Mouse (Mus musculus): ENCODE results near the gene Ank2. TPM values are rescaled to one million over a fixed set of nuclear protein-coding genes. Genes with fewer than 3 reads are reported as not detected.
A peak's percentile ranks its signal among the peaks of the same experiment; 100 is the strongest.
"Not testable (repeated sequence)": the region's sequence is repeated elsewhere in the genome, so short reads cannot be mapped to it uniquely, and the experiment has no call there.

Gene Ank2
- polyA plus RNA-seq, 1 experiment from 2014 or later = 165 TPM

DNA sequence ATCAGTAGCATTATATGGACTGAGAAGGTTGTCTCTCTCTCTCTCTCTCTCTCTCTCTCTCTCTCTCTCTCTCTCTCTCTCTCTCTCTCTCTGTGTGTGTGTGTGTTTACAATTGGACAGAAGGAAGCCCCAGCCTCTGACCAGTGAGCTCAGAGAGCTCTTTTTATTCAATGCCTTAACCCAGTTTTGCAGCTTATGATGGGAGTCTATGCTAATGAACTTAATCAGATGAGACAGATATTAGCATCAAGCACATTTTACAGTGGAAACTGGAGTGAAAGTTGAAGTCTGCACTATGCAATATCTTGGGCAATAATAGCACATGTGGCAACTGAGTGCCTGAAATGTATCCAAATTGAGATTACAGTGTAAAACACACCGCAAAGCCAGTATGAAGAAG is 16.1 kb upstream of the Ank2 start:
- no peak overlapping the region for H3K4me2 ChIP-seq
- H3K36me3 ChIP-seq = no peaks in the 10 kb centered on the region
- no peak overlapping the region for H3K9ac ChIP-seq
- no peaks in the 10 kb centered on the region; the same call in 1 of the 2 replicates for H3K4me1 ChIP-seq (replicated peaks)
- WGBS = 90% methylated on average over 1 of the region's 1 CpGs
- no peaks in the 10 kb centered on the region for H3K9me3 ChIP-seq
- H3K27ac ChIP-seq = no peak overlapping the region
- H3K27me3 ChIP-seq = no peaks in the 10 kb centered on the region
- H3K4me3 ChIP-seq = no peak overlapping the region
- no peak for ATAC-seq (ENCODE audit: low FRiP score)

DNA sequence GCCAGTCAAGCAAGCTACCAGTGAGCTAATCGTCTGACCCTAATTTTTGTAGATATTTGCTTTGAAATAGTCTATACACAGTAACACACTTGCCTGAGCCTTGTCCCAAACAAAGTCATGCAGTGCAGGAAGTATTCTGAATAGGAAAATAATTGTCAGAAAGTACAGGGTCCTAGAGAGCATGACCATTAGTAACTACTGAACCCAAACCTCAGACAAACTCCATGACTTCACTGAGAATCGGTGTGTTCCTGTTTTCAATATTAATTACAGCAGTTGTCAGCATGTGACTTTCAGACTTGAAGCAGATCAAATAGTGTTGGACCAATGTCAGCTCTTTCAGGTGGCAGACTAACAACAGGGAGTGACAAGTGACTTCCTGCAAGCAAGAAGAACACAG is 14.5 kb upstream of the Ank2 start:
- no peak overlapping the region for H3K4me3 ChIP-seq
- H3K36me3 ChIP-seq = no peaks in the 10 kb centered on the region
- H3K27me3 ChIP-seq = no peaks in the 10 kb centered on the region
- WGBS = 79% methylated on average over 2 of the region's 2 CpGs
- H3K4me2 ChIP-seq = no peak overlapping the region
- no peaks in the 10 kb centered on the region; the same call in 1 of the 2 replicates for H3K4me1 ChIP-seq (replicated peaks)
- H3K9me3 ChIP-seq = no peaks in the 10 kb centered on the region
- no peak overlapping the region for H3K27ac ChIP-seq
- ATAC-seq (ENCODE audit: low FRiP score) = no peak
- H3K9ac ChIP-seq = no peak overlapping the region

DNA sequence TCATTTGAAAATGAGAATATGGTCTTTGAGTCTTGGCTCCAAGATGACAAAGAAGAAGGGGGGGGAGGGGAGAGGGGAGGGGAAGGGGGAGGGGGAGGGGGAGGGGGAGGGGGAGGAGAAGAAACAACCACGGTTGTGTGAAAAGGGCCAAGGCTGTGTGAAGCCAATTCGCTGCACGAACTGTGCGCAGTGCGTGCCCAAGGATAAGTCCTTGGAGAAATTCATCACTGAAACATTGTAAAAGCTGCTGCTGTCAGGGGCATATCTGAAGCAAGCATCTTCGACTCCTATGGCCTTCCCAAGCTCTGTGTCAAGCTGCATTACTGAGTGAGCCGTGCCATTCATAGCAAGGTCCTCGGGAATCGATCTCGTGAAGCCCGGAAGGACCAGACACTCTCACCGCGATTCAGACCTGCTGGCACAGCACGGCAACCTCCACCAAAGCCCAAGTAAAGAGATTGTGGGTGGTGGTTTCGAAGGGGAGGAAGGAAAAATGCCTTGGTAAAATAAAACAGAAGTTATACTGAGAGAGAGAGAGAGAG is 13.7 kb upstream of the Ank2 start:
- H3K27ac ChIP-seq = no peak overlapping the region
- WGBS = 78% methylated on average over 15 of the region's 15 CpGs
- no peak for ATAC-seq (ENCODE audit: low FRiP score)

DNA sequence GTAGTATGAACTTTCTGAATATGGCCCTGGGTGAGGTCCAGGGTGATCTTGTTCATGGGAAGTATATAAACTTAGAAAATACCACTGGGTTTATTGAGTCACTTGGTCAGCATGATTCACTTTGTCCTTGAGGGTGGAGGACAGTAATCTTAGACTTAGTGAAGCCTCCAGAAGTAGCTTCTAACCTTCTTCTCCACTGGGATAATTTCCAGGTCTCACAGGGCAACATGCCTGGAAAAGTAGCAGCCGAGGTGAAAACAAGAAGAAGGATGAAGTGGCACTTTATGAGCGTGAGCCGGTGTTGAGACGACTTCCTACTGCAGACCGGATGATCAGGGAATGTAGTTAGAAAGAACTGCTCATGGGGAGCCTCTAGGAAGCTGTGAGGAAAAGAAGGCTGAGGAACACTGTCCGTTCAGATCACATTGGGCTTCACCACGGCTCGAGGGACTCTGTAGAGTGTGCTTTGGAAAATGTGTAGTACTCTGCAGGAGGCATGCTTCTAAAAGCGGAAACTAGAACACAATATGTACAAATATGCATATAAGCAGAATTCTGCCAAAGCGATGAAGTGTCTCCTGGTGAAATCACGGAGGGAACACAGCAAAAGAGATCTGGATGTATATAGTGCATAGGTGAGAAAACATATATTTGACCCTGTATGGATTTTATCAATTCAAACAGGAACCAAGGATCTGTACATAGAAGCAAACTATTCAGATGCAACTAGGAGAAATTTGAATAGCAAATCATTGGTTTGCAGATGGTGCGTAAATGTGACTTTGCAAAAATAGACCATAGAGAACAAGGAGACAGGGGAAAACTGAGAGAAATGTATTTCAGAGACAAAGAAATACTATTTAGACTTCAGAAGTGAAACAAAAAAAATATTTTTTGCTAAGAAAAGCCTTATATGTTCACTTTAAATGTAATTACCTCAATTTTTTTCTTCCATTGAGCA is 12.9 kb upstream of the Ank2 start:
- no peaks in the 10 kb centered on the region for H3K36me3 ChIP-seq
- 86% methylated on average over 12 of the region's 12 CpGs for WGBS
- H3K4me3 ChIP-seq = no peak overlapping the region
- H3K9ac ChIP-seq = no peak overlapping the region
- no peaks in the 10 kb centered on the region for H3K27me3 ChIP-seq
- H3K27ac ChIP-seq = no peak overlapping the region
- ATAC-seq (ENCODE audit: low FRiP score) = no peak
- no peaks in the 10 kb centered on the region for H3K9me3 ChIP-seq
- no peak overlapping the region for H3K4me2 ChIP-seq
- H3K4me1 ChIP-seq (replicated peaks) = no peaks in the 10 kb centered on the region; the same call in 1 of the 2 replicates

More for the DNA sequence above, 13.7 kb upstream of the Ank2 start:
- no peak overlapping the region for H3K4me2 ChIP-seq
- H3K4me1 ChIP-seq (replicated peaks) = no peaks in the 10 kb centered on the region; the same call in 1 of the 2 replicates
- no peaks in the 10 kb centered on the region for H3K27me3 ChIP-seq
- no peaks in the 10 kb centered on the region for H3K36me3 ChIP-seq
- H3K9ac ChIP-seq = no peak overlapping the region
- no peak overlapping the region for H3K4me3 ChIP-seq
- H3K9me3 ChIP-seq = no peaks in the 10 kb centered on the region

DNA sequence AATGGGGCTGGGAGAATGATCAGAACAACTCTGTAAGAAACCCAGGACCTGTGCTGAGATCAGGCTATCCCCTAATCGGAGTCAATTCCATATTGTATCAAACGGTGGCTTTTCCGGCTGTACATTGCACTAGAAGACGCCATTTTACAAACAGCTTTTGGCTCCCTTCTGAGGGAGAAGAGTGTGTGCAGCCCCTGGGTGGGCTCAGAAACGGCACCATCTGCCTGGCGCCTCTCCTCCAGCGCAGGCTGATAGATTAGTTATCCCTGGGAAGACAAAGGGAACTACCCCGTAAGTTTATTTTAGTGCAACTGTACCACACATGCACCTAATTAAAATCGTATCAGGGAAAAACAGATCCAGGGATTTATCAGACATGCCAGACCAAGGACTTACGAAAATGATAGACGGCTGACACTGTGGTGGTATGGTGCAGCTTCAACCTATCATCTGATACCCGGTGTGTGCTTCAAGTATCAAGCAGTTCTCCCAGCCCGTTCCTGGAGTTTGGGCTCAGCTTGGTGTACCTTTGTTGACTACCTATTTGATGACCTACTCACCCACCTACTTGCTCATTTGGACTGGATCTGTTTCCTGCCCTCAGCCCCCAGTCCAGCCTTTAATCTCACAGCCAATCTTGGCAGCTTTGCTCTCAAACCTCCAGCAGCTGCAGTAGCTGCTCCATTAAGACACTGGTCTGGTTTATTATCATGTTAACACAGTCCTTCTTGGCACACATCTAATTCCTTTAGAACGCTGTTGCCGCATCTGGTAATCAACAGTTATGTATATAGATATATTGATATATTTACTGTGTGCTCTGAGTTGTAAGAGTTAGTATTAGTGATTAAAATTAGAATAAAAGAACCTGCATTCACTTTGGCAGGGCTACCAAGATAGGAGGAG is 9.0 kb upstream of the Ank2 start:
- WGBS = 74% methylated on average over 15 of the region's 15 CpGs
- no peak overlapping the region for H3K9ac ChIP-seq
- no peaks in the 10 kb centered on the region for H3K36me3 ChIP-seq
- H3K9me3 ChIP-seq = no peaks in the 10 kb centered on the region
- no peak overlapping the region for H3K4me2 ChIP-seq
- no peaks in the 10 kb centered on the region for H3K4me1 ChIP-seq (replicated peaks)
- no peak overlapping the region for H3K27ac ChIP-seq
- no peak for ATAC-seq (ENCODE audit: low FRiP score)
- H3K27me3 ChIP-seq = no peaks in the 10 kb centered on the region
- H3K4me3 ChIP-seq = no peak overlapping the region

DNA sequence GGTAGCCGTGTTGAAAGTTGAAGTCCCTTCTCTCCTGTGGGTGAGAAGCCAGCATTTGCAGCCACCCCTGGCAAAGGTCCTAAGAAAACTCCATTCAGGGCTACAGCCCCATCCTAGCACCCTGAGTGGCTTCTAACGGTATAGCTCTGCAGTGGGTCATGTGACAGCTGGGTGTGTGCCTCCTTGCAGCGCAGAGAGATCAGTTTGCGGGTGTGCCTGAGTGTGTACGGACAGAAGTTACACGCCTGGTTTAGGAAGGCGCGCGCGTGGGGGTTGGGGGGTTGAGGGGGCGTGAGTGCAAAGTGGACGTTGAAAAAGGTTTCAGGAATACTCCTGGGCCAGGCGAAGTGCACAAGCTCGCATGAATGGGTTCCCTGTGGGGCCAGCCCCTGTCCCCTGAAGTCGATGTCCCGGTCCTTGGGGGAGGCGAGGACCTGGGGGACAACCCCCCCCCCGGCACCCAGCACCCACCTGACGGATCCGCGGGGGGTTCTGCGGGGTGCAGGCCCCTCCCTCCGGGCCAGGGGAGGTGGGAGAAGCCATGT is 881 bp downstream of the Ank2 start:
- Histone ChIP-seq H3K4me2 (peak overlapping the region; percentile 99), H3K4me1 (replicated peaks) (peaks cover 18% of the 10 kb centered on the region), H3K9me3 (no peaks in the 10 kb centered on the region), H3K9ac (peak overlapping the region; percentile 90), H3K4me3 (peak overlapping the region; percentile 76), H3K36me3 (no peaks in the 10 kb centered on the region), H3K27ac (peak overlapping the region; percentile 75), H3K27me3 (peaks cover 23% of the 10 kb centered on the region; the same call in 1 of the 2 replicates)
- WGBS = 2% methylated on average over 22 of the region's 23 CpGs
- ATAC-seq (ENCODE audit: low FRiP score) = peak; percentile 84

DNA sequence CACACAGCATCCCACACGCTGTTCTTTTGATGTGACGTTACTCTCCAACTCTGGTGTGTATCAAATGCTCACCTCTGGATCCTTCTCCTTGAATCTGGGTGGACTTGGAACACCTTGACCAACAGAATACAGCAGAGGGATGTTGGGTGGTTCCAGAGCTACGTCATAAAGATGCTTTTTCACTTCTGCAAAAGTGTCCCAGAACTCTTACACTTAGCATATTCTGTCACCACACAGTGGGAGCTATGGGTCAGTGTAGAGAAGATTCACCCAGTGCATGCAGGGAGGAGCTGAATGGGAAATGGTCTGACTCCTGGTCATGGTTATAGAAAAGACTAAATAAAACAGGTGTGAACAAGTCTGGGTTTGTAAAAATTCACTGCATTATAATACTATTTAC is 6.5 kb downstream of the Ank2 start:
- H3K27ac ChIP-seq = no peak overlapping the region
- no peak for ATAC-seq (ENCODE audit: low FRiP score)
- no peaks in the 10 kb centered on the region for H3K9me3 ChIP-seq

DNA sequence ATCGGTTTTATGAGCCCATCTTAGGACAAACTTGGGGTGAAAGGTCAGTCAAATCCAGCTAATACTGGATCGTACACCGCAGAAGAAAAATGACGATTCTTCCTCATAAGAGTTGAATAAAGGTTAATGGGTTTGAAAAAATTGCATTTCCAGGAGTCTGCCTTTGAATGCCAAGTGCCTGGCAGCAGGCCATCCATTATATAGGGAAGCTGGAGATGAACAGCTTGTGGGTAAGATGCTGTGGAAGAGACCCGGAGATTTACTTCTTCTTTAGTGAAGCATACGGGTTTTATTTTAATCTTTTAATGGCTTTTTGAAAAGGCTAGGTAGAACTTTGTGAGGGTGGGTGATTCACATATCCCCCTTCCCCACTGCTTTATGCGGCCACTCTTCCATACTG is 11.8 kb downstream of the Ank2 start:
- H3K9ac ChIP-seq = no peak overlapping the region
- ATAC-seq (ENCODE audit: low FRiP score) = no peak
- 0 out of 2 replicates have a peak overlapping the region, but pooled peaks have one; percentile 40 for H3K27ac ChIP-seq
- no peaks in the 10 kb centered on the region for H3K27me3 ChIP-seq
- peaks cover 17% of the 10 kb centered on the region for H3K4me1 ChIP-seq (replicated peaks)
- H3K4me3 ChIP-seq = no peak overlapping the region
- no peak overlapping the region for H3K4me2 ChIP-seq
- H3K9me3 ChIP-seq = no peaks in the 10 kb centered on the region
- no peaks in the 10 kb centered on the region for H3K36me3 ChIP-seq
- 63% methylated on average over 7 of the region's 7 CpGs for whole genome bisulfite sequencing

More for the DNA sequence above, 6.5 kb downstream of the Ank2 start:
- Histone ChIP-seq H3K27me3 (no peaks in the 10 kb centered on the region), H3K36me3 (no peaks in the 10 kb centered on the region), H3K4me3 (no peak overlapping the region), H3K4me2 (no peak overlapping the region), H3K9ac (no peak overlapping the region), H3K4me1 (replicated peaks) (peaks cover 2% of the 10 kb centered on the region)
- 87% methylated on average over 3 of the region's 3 CpGs for WGBS

DNA sequence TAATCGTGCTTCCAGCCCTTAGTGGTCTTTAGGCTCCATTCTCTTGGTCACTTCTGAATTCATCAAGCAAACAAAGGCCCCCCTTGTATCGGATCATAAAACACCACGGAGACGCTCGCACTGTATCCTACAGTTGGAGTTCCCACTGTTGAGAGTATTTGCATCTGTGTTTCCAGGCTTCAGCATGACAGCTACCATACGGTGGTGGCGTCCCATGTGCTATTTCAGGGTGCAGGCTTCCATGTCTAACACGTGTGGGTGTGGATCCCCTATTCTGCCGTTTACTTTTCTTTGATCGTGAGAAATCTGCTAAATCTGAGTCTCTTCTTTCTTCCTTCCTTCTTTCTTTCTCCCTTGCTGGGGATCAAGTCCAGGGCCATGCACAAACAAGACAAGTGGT is 14.0 kb downstream of the Ank2 start:
- Histone ChIP-seq H3K36me3 (no peaks in the 10 kb centered on the region), H3K9me3 (no peaks in the 10 kb centered on the region), H3K9ac (no peak overlapping the region), H3K4me1 (replicated peaks) (peaks cover 17% of the 10 kb centered on the region), H3K27ac (no peak overlapping the region), H3K27me3 (no peaks in the 10 kb centered on the region), H3K4me2 (no peak overlapping the region), H3K4me3 (no peak overlapping the region)
- no peak for ATAC-seq (ENCODE audit: low FRiP score)
- 55% methylated on average over 10 of the region's 10 CpGs for WGBS

DNA sequence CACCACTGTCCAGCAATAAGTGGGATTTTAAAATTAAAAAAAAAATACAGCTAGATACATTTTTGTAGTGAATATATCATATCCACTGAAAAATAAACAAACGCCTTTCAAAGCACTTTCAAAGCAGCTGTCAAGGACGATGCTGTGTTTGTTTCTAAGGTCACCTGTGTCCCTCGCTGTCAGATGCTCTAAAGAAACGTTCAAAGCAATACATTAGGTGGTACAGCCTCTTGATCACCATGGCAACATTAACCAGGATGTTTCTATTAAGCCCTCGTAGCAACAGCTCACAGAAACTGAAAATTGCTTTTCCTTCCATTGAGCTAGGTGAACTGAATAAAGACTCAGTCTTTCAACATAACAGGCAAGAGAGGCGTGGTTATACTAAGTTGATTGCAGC is 17.5 kb downstream of the Ank2 start:
- H3K4me3 ChIP-seq = no peak overlapping the region
- no peak overlapping the region for H3K9ac ChIP-seq
- no peak overlapping the region for H3K4me2 ChIP-seq
- H3K4me1 ChIP-seq (replicated peaks) = peaks cover 8% of the 10 kb centered on the region; the same call in 1 of the 2 replicates
- ATAC-seq (ENCODE audit: low FRiP score) = no peak
- no peaks in the 10 kb centered on the region for H3K27me3 ChIP-seq
- 54% methylated on average over 6 of the region's 6 CpGs for WGBS
- no peaks in the 10 kb centered on the region for H3K9me3 ChIP-seq
- no peaks in the 10 kb centered on the region for H3K36me3 ChIP-seq
- H3K27ac ChIP-seq = no peak overlapping the region

DNA sequence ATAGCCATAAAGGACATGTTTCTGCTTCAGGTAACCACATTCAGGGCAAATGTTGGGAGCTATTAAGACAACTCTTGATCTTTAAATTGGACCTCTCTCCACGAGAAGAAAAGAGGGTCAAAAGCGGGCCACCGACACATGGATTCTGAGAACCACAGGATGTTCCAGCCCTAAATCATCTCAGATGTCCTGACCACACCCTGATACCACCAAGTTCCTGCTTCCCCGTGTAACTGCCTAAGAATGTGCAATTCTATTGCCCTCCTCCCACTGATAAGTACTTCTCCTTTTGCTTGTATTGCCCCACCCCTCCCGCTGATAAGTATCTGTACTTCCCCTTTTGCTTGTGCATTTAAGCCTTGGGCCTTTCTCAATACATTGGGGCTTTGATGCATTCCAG is 18.8 kb downstream of the Ank2 start:
- not testable (repeated sequence) for H3K4me1 ChIP-seq (replicated peaks); H3K9ac ChIP-seq; H3K4me2 ChIP-seq; H3K27ac ChIP-seq; H3K27me3 ChIP-seq; ATAC-seq (ENCODE audit: low FRiP score); H3K36me3 ChIP-seq; H3K4me3 ChIP-seq; H3K9me3 ChIP-seq
- WGBS = 94% methylated on average over 5 of the region's 5 CpGs

DNA sequence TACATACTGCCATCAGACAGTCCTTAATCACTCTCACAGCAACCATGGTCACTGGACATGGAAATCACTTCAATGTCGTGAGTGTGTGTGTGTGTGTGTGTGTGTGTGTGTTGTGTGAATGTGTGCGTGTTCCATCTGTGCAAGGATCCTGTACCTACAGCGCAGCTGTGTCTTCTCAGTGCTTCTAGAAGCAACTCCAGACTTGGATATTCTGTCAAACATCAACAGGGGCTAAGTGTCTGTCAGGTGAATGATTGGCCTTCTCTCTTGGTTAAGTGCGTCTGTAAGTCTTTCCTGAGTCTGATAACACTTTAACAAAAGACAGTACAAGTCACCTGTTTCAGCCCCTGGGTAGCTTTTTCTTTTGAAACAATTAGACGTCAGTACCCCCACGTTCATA is 25.0 kb downstream of the Ank2 start:
- H3K9ac ChIP-seq = no peak overlapping the region
- ATAC-seq (ENCODE audit: low FRiP score) = no peak
- WGBS = 84% methylated on average over 6 of the region's 6 CpGs

More for the DNA sequence above, 25.0 kb downstream of the Ank2 start:
- no peaks in the 10 kb centered on the region for H3K4me1 ChIP-seq (replicated peaks)
- no peaks in the 10 kb centered on the region for H3K36me3 ChIP-seq
- no peak overlapping the region for H3K4me2 ChIP-seq
- H3K27me3 ChIP-seq = no peaks in the 10 kb centered on the region
- H3K9me3 ChIP-seq = no peaks in the 10 kb centered on the region
- no peak overlapping the region for H3K27ac ChIP-seq
- H3K4me3 ChIP-seq = no peak overlapping the region

All from hindbrain, embryonic 13.5 days (tissue).